8 mouse cellular contexts compared by ENCODE assay signal in genomic region chr2:26153295-26153694, GRCm38 (mm10). TPM values are rescaled to one million over a fixed set of nuclear protein-coding genes. Genes with fewer than 3 reads are reported as not detected.
DNase-seq lines count a peak whose midpoint lies in the region; ATAC-seq and TF ChIP-seq lines count a peak whose summit lies in the region.

No protein-coding gene starts in this region.

- 0 out of 2 replicates have a peak, but pooled peaks cover 3% of the 10 kb centered on the region for H3K27me3 ChIP-seq in liver, postnatal 0 days (ENCODE audit: insufficient read depth, low read length)

- no peaks in the 10 kb centered on the region for H3K36me3 ChIP-seq in liver, postnatal 0 days (replicated peaks; ENCODE audit: insufficient read depth, low read length)

- H3K9ac ChIP-seq in liver, postnatal 0 days (replicated peaks) = no peak overlapping the region

- no peak overlapping the region for H3K27ac ChIP-seq in liver, postnatal 0 days (ENCODE audit: low read depth)

- no peak for TF ChIP-seq EP300 in liver, postnatal 0 days (IDR thresholded peaks at IDR 0.05; ENCODE audit: low read depth)

- no peak overlapping the region for H3K4me3 ChIP-seq in liver, postnatal 0 days (ENCODE audit: low read depth, low read length)

- H3K4me1 ChIP-seq in liver, postnatal 0 days (ENCODE audit: insufficient read depth) = 0 out of 2 replicates have a peak, but pooled peaks cover 5% of the 10 kb centered on the region

- peak; percentile 66 for TF ChIP-seq CTCF in liver, postnatal 0 days (IDR thresholded peaks at IDR 0.05; ENCODE audit: low read depth)

- WGBS in liver, postnatal 0 days (ENCODE audit: insufficient replicate concordance) = 34% methylated on average over 4 of the region's 4 CpGs

- no peak for ATAC-seq in liver, postnatal 0 days

- DNase-seq in gastrocnemius, postnatal 10 days = peak; percentile 62
- DNase-seq in gastrocnemius, adult 8-10 months (ENCODE audit: low spot score in 2 of 2) = no peak
- DNase-seq in right cerebral cortex, postnatal 4 days = peak; percentile 47
- DNase-seq in right cerebral cortex, postnatal 36 days (ENCODE audit: low spot score in 2 of 2) = no peak
- peak; percentile 70 to 78 for DNase-seq in cerebellum, postnatal 14 days
- DNase-seq in liver, postnatal 0 days = peak; percentile 70
- peak; percentile 76 for DNase-seq in thymus, postnatal 4 days
- DNase-seq in frontal cortex, postnatal 10 days (ENCODE audit: low spot score in 2 of 2) = no peak

- no peaks in the 10 kb centered on the region for H3K9me3 ChIP-seq in liver, postnatal 0 days (ENCODE audit: low read length)

- H3K4me2 ChIP-seq in liver, postnatal 0 days (ENCODE audit: low read depth, low read length) = no peak overlapping the region

RNA-seq across cellular contexts. Expression of gene Nacc2, which starts 30.3 kb away (rescaled TPM):
- total RNA-seq in gastrocnemius, postnatal 10 days (2021) = 10 to 100 TPM; 13.4 to 14.5 TPM
- 10 to 100 TPM; 20.9 to 25.5 (median 22.8) TPM for total RNA-seq in gastrocnemius, adult 8-10 months (2022)
- polyA plus RNA-seq in liver, postnatal 0 days (2015; fragmentation: Nextera tagmentation; extraction: Ambion mirVana) = 3.9 and 4.9 TPM in 2 replicates

RNA-seq across cellular contexts. Expression of gene Lhx3, which starts 54.8 kb away (rescaled TPM):
- not detected for total RNA-seq in gastrocnemius, postnatal 10 days (2021)
- not detected for total RNA-seq in gastrocnemius, adult 8-10 months (2022)
- not detected in 2 replicates for polyA plus RNA-seq in liver, postnatal 0 days (2015; fragmentation: Nextera tagmentation; extraction: Ambion mirVana)

Comparison
In these comparisons a context has a peak if more than half of its experiments do, and no peak if none do; other contexts are left out.
1. DNase-seq: peak in gastrocnemius, postnatal 10 days (single experiment), right cerebral cortex, postnatal 4 days (single experiment), cerebellum, postnatal 14 days (2 of 2), liver, postnatal 0 days (single experiment) and thymus, postnatal 4 days (single experiment); none in gastrocnemius, adult 8-10 months (0 of 2), right cerebral cortex, postnatal 36 days (0 of 2) and frontal cortex, postnatal 10 days (0 of 2).